Mouse (Mus musculus) layer of hippocampus, postnatal 10 days (tissue): ENCODE results near the gene Gm28372. TPM values are rescaled to one million over a fixed set of nuclear protein-coding genes. Genes with fewer than 3 reads are reported as not detected.
"Not testable (repeated sequence)": the region's sequence is repeated elsewhere in the genome, so short reads cannot be mapped to it uniquely, and the experiment has no call there.

ENCODE experiments used
- DNase-seq, 2 experiments: peaks; one replicate each; pipeline ENCODE4 v3.0.0; 2021; ENCODE audit warnings: low spot score in 2 of 2
- long read RNA-seq: library from polyadenylated mRNA; stranded (forward); transcript quantifications from one replicate; pipeline ENCODE4 v2.0.0, GENCODE M21; 2023
- total RNA-seq, 2 experiments: library from RNA; stranded (reverse); gene quantifications; 2 replicates each; pipeline ENCODE4 v1.2.3; 2021

Gm28372 gene
- not detected for total RNA-seq
- long read RNA-seq: 0 reads

GRCm38 (mm10) chr2:130404939-130405338 is at the start of gene Gm28372, which contains the start of gene 1700020A23Rik:
Gene Gm28372 (plus strand): TSS chr2:130405239.
Gene 1700020A23Rik (plus strand): TSS chr2:130405259.
- DNase-seq: no peak

- no peak for DNase-seq
Measured at GRCm38 (mm10) chr2:130357551-130357950, 47.5 kb upstream of the Gm28372 start.

- DNase-seq: no peak
Measured at GRCm38 (mm10) chr2:130358852-130359251, 46.2 kb upstream of the Gm28372 start.

- peak; percentile 62 to 75 for DNase-seq
Measured at GRCm38 (mm10) chr2:130362511-130363026, 42.5 kb upstream of the Gm28372 start.

DNA sequence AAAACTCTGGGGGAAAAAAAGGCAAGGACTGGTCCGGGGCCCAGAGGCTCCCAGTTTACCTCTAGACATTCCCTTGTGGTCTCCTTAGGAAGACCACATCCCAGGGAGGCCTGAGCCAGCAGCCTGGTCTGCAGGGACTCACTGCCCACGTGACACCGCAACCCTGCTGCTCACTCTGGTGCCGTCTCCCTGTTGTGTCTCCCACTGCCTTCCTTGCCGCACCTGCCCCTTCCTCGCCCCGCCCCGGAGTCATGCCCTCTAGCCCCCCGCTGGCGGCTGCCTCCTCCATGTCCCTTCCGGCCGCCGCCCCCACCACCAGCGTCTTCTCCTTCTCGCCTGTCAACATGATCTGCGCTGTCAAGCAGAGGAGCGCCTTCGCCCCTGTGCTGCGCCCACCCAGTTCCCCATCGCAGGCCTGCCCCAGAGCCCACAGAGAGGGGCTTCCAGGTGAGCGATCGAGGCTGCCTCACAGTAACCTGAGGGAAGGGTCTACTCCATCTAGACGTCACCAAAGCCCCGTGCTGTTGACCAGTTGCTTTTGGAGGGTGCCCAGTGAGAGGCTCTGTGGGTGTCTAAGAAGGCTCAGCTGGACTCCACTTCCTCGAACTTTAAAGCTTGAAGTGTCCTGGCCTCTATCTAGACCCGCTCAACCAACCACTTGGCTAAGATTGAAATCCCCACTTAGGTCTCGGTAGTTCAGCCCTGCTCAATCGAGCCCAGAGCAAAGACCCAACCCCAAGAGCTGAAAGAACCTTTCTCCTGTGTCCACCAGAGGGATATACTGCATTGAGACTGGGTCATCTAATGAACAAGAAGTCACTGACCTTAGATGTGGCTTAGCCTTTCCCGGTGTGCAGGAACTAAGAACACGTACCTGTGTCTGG is 39.6 kb upstream of the Gm28372 start:
- no peak for DNase-seq

- DNase-seq: no peak
Measured at GRCm38 (mm10) chr2:130367386-130367785, 37.7 kb upstream of the Gm28372 start.

DNA sequence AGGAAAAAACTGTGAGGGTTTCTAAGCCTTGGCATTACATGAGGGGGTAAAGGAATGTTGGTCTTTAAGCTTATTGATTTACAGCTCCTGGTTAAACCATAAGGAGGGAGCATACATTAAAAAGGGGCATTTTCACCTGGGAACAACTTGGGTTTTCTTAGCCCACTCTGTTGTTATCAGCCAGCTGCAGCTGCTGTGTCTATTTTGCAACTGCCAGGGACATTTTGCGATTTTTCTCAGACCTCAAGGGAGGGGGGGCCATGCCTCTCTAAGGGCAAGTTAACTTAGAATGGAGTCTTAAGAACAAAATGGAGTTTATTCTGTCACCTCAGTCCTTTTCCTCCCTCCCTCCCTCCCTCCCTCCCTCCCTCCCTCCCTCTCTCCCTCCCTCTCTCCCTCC is 32.0 kb upstream of the Gm28372 start:
- not testable (repeated sequence) for DNase-seq

DNA sequence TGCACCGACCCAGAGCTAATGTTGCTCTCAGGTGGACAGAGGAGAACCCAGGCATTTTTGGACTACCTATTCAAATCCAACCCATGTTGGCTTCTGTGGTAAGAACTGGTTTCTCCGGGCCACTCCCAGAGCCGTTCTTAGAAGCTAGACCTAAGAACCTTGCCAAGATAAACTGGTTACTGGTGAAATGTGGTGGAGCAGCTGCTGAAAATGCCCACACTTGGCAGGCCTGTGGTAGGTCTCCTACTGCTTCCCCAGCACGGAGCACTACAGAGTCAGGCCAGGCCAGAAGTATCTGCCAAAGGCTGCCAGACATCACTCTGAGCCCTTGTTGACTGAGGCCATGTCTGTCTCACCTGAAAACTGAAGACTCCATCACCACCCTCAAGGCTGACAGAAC is 30.1 kb upstream of the Gm28372 start:
- DNase-seq: no peak

DNA sequence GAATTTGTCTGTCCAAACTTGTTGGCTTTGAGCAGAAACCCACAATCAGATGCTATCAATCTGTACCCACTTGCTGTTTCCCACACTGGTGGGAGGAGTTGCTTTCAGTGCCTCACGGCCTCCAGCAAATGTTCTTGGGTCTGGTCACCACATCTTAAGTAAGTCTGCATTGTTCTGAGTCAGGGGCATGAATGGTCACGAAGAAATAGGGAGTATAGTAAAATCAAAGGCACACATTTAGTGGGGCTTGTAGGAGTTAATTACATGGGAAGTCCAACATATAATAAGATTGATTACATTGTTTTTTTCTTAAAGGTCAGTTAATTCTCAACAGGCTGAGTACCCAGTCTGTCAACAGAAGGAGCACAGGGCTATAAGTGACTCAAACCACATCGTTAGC is 21.8 kb upstream of the Gm28372 start:
- DNase-seq: no peak

GRCm38 (mm10) chr2:130383895-130384294 is 21.1 kb upstream of the Gm28372 start:
- no peak for DNase-seq

DNA sequence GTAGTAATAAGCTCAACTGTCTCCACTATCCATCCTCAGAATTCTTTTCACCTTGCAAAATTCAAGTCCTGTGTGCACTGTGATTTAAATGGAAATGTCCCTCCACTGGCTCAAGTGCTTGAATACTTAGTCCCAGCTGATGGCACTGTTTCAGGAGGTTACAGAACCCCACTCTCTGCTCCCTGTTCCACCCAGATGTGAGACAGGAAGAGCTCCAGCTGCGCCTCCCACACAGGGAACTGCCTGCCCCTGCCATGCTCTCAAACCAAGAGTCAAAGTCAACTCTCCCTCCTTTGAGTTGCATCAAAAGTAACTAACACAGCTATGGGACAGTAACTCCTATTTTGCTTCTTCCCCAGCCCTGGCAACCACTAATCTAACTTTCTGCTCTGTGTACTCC is 18.8 kb upstream of the Gm28372 start:
- no peak for DNase-seq

- DNase-seq: no peak
Measured at GRCm38 (mm10) chr2:130388796-130389195, 16.2 kb upstream of the Gm28372 start.

DNA sequence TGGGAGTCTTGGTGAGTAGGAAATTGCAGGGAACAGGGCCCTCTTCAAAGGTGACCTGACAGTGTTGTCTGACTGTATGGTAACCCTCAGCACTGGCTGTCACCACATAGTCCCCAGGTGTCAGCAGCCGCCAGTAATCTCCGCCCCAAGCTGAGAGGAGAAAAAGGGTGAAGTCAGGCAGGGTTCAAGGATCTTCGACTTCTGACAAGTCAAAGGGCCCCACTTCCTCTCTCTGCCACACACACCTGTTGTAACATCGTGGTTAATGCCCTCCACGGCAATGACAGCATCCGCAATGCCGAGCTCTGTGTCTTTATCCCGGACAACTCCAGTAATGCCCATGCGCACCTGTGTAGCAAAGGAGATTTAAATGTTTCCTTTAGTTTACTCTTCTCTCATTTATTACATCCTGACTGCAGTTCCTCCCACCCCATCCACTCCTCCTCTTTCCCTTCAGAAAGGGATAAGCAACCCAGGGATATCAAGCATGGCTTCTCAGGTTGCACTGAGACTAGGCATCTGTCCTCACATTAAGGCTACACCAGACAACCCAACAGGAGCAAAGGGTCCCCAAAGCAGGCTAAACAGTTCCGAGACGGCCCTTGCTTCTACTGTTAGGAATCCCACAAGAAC is 13.9 kb upstream of the Gm28372 start:
- no peak for DNase-seq

DNA sequence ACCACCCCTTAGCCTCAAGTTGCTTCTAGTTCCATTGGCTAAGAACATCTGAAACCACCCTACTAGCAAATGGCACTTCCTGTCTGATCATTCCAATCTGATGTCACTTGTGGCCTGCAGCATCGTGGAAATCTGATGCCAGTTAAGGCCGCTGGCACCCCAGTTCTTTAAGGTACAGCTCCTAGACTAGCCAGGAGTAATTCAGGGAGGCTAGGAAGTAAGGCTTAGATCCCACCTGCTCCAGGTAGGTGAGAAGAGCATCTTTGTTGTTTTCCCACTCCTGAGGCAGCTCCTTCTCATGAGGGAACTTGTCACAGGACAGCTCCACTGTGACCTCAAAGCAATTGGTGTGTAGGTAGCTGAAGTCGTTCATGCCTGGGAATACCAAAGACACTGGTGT is 12.2 kb upstream of the Gm28372 start:
- DNase-seq: no peak

DNA sequence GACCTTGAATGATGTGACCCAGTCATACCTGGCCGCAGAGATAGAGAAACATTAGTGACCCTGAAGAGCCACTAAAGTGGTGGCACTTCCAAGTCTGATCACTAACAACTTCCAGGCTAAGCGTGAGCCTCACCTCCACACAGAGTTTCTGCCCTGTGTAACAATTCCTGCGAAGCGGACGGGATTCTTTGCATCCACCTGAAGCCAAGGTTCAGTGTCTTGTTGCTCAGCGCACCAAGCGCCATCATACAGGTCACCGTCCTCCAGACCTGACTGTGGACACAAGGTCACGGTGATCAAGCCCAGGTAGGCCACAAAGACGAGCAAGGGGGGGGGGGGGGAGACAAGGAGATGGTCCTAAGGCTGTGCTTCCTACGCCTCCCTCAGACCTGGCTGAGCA is 9.3 kb upstream of the Gm28372 start:
- DNase-seq: no peak

DNA sequence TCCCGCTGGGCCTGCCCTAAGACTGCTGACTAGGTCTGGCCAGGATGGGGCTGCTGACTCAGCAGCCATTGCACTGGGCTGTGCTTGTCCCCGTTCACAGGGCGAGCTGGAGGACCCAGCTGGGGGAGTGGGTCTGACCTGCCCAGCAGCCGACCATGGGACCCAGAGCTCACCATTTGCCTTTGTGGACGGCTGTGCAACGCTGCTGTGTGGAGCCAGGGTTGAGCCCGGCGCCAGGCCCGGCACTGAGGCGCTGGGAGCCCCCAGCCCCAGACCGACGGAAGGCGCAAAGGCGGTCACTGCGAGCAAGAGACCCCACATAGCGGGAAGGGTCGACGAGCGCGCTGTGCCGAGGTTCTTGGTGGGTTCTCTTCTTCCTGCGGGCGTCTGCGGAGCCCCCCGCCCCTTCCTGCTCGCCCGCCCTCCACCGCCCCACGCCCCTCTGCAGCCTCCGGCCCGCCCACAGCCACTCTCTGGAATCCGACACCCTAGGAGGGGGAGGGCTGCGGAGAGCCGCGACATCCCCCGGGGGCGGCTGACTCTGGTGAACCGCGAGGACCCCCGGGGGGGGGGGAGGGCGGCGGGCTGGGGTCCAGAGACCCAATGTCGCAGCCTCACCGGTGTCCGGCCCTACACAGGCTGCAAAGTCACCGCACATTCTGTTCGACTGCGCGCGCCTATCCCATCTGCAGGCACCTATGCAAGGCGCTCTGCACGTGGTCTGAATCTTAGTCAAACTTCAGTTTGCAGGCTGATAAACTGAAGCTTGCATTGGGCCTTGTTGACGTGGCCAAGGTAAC is 7.7 kb upstream of the Gm28372 start, which contains the start of gene Cpxm1:
Gene Cpxm1, minus strand, starts transcription at position 389 of the 800 bp plus-strand sequence.
- peak; percentile 23 to 41 for DNase-seq

GRCm38 (mm10) chr2:130398091-130398490 is 6.9 kb upstream of the Gm28372 start:
- no peak for DNase-seq

GRCm38 (mm10) chr2:130400046-130400445 is 5.0 kb upstream of the Gm28372 start:
- no peak for DNase-seq

GRCm38 (mm10) chr2:130401891-130402290 is 3.1 kb upstream of the Gm28372 start:
- DNase-seq: no peak

- DNase-seq: no peak
Measured at GRCm38 (mm10) chr2:130406178-130406577, 1.1 kb downstream of the Gm28372 start, which contains the start of gene Tmem239. Gene Tmem239 (plus strand): TSS chr2:130406478.

DNA sequence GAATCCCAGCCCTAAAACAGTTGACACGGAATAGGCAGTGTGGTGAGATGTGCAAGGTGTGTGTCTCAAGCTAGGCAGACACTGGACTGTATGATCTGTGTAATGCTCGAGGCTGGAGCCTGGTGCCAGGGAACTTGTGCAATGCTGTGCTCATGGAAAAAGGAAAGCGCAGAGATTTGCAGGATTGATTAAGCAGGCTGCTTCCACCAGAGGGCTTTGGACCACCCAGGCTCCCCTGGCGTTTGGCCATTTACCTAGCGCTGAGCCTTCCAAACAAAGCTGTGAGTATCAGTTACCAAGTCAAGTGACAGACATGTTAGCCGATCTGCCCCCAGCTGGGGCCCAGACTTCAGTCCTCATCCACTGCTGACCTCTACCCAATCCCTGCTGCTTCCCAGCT is 3.2 kb downstream of the Gm28372 start:
- no peak for DNase-seq
